Mouse (Mus musculus) erythroid progenitor cell, adult 5-6 weeks (primary cell): ENCODE measurements around the gene Hadhb. TPM values are rescaled to one million over a fixed set of nuclear protein-coding genes. Genes with fewer than 3 reads are reported as not detected.

Experiments used
- ATAC-seq: replicated peaks from 2 replicates; pipeline ENCODE4 v1.8.0; 2016; ENCODE audit warnings: moderate number of reproducible peaks, mild to moderate bottlenecking, moderate TSS enrichment, inconsistent platforms; ENCODE audit not compliant: poor library complexity, low FRiP score, severe bottlenecking
- total RNA-seq, 2 experiments: library from RNA; stranded (forward) in 1 of 2; stranded (reverse) in 1 of 2; fragments of 150-400 nt in 1 of 2; fragments of 186-747, 209-891 nt in 1 of 2; gene quantifications; 2 replicates each; pipeline versions ENCODE4 v1.2.3 to v1.2.4; 2015 to 2017; ENCODE audit warnings: low replicate concordance in 2 of 2

Gene Hadhb
- 49.9 and 56.9 TPM in 2 replicates for total RNA-seq (2015; ENCODE audit: low replicate concordance)
- total RNA-seq (2017; ENCODE audit: low replicate concordance) = 34.8 and 61.0 TPM in 2 replicates

DNA sequence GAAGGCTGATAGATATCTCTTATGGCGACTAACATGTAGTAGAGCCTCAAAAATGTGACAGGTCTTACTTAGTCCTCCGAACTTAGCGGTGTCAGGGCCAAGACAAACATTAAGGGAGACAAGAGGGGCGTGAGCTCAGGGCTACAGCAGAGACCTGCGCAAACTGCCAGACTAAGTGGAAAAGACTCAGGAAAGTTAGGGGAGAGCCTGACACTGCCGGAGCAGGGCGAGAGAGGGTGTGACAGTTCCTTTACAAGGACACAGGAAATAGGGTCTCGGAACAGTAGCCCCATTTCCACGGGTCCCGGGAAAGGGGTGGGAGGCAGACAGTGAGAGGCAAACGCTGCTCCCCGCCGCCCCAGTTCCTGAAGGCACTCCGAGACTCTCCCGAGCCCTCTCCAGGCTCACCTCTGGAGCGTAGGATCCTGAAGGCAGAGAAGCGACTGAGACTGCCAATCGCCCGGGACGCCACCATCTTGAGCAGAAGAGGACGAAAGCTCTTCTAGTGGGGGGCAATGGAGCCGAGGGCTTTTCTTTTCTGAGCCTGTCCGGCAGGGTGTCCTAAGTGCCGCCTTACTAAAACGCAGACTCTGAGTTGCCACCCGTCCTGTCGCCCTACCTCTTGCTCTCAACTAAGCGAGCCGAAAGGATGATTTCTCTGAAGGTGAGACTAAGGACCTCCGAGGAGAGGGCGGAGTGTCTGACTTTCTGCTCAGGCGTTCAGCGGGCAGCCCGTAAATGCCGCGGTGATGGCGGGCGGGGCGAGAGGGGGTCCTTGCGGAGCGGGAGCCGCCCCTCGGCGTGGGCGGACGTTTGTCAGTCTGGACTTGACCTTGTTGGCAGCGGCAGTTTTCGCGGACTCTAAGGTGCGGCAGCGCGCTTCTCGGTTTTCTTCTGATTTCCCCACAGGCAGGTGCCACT, at the start of gene Hadhb, which contains the start of gene Hadha:
Gene Hadhb, plus strand, starts transcription at position 775 of the 921 bp plus-strand sequence.
Gene Hadha, minus strand, starts transcription at position 689 of the 921 bp plus-strand sequence.
- peak; percentile 91 for ATAC-seq

GRCm38 (mm10) chr5:30105668-30106300, 49.3 kb upstream of the Hadhb start, which contains the start of gene 3110082J24Rik:
3110082J24Rik (minus strand) TSS chr5:30106086.
- no peak for ATAC-seq

DNA sequence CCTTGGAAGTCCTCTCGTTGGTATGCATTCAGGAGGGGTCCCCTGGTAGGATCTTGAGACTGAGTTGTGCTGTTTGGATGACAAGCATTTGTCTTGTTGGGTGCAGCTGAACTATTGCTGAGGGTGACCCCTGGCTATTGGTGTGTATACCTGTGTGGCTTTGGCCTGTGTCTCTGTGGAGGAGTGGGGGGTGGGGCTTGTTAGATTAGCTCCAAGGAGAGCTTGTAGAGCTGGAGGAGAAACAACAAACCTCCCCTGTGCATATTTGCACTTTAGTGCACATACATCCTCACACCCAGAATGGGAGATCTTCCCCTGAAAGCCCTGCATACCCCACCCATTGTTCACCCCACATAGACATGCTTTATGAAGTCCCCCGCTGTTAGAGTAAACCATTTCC, 48.3 kb upstream of the Hadhb start:
- ATAC-seq = no peak

- ATAC-seq = no peak
These were observed 47.9 kb upstream of the Hadhb start for GRCm38 (mm10) chr5:30107186-30107585.

- ATAC-seq = no peak
These were observed 47.4 kb upstream of the Hadhb start for GRCm38 (mm10) chr5:30107611-30108041.

DNA sequence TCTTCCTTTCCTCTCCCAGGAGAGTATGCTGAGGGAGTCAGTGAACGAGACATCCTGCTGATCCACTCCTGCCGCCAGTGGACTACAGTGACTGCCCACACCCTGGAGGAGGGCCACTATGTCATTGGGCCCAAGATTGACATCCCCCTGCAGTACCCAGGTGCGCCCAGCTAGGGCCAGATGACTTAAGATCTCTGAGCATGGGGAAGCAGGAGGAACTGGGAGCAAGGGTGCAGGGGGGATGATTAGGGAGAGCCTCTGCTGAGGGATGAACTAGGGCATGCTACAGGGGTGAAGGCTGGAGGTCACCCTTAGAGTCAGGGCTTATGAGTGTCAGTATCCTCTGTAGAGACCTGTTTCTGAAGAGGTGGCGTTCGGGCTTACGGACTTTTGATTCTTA, 46.8 kb upstream of the Hadhb start:
- no peak for ATAC-seq

GRCm38 (mm10) chr5:30109899-30110298, 45.1 kb upstream of the Hadhb start:
- no peak for ATAC-seq

DNA sequence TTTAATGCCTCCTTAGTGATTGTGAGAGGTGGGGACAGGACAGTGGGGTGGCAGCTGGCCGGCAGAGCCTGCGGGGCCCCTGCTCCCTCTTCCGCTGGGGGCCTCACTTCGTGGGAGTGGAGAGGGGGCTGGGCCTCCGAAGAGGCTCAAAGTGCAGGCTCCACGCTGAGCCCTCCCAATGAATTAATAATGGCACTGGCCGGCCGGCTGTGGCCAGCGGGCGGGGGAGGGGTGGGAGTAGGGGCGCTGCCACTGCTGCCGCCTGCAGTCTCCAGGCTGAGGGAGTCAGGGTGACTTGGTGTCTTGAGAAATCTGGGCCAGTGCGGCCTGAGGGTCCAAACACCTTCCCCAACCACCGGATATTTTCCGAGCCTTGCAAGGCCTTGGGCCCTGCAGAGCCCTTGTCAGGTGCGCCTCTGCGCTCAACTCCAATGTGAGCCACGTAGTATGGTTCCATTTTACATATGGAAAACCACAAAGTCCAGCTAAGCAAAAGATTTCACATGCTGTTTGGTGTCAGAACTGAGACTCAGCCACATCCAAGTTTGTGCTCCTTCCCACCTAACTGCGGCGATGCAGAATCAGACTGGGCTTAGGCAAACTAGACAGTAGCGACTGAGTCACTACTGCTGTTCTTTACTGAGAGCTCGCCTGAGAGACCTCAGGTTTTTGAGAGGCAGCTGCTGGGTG, 44.5 kb upstream of the Hadhb start:
- no peak for ATAC-seq

DNA sequence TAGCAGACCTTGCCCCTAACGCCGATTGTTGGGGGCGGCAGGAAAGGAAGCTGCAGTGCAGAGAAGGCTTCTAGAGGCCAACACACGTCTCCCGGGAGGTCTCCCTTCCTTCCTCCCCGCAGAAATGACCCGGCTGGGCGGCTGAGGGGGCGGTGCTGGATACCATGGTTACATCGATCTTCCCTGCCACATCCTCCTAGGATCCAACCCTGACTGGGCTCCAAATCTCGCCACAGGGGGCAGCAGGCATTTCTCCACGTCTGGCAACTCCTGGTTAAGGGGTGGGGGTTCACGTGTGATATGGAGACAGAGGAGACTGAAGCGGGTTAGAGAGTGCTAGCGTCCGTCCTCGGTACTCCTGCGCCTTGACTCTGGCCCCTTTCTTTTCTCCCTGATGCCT, 43.9 kb upstream of the Hadhb start:
- ATAC-seq = no peak

- no peak for ATAC-seq
These were observed 43.3 kb upstream of the Hadhb start for GRCm38 (mm10) chr5:30111771-30112170.

DNA sequence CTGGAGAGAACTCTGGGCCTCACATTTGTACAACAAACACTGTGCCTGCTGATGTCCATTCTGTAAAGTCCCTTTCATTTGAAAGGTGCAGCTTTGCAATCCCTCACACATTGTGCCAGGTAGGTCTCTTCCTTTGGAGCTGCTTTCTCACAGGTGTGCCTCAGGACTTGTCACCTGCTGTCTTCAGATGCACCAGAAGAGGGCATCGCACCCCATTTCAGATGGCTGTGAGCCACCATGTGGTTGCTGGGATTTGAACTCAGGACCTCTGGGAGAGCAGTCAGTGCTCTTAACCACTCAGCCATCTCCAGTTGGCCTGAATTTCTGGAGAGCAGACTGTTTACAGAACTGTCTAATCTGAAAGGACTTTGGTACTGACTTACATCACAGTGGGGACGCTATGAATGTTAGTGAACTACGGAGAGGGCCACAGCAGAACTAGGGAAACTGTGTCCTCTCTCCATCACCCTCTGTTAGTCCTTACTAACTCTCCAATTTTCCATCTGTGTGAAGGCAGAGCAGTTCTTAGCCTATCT, 42.4 kb upstream of the Hadhb start:
- ATAC-seq = no peak

- no peak for ATAC-seq
These were observed 40.9 kb upstream of the Hadhb start for GRCm38 (mm10) chr5:30113881-30114760.

- no peak for ATAC-seq
These were observed 40.3 kb upstream of the Hadhb start for GRCm38 (mm10) chr5:30114761-30115140.

GRCm38 (mm10) chr5:30115718-30116117, 39.3 kb upstream of the Hadhb start:
- ATAC-seq = no peak

DNA sequence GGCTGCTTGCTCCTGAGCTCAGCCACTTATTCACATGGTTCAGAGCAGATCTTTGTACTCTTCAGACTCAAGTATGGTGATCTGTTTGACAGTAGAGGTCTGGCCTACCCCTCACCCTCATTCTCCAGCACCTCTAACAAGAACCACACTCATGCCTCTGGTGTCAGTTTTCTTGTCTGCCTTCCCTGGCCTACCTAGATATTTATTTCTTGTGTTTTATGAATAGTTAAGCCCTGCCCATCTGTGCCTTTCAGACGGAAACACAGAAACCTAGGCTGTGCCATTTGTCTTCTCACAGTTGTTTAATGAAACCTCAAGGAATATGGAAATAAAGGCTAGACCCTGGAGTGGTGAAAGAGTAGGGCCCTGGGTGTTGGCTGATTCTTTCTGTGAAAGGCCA, 37.0 kb upstream of the Hadhb start:
- no peak for ATAC-seq

DNA sequence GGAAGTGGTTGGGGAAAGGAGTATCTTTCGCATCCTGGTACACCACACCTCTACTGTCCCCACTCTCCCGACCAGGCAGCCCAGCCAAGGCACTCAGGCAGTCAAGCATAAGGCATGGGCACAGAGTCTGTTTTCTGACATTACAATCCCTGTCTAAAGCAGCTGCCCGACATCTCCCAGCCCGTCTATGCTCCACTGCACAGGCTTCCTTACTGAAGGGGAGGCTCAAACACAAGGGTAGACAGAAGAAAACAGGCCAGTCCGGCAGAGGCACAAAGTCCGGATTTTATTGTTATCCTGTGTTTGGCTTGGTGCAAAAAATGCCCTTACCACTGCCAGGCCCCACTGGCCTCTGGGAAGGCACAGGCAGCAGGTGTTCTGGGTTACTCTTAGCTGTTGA, 35.9 kb upstream of the Hadhb start:
- ATAC-seq = no peak

- ATAC-seq = no peak
These were observed 34.9 kb upstream of the Hadhb start for GRCm38 (mm10) chr5:30120106-30120505.

GRCm38 (mm10) chr5:30122481-30122880, 32.6 kb upstream of the Hadhb start:
- ATAC-seq = no peak

- ATAC-seq = no peak
These were observed 29.5 kb upstream of the Hadhb start for GRCm38 (mm10) chr5:30125587-30125986.
